Mouse (Mus musculus) lung, postnatal 0 days (tissue): ENCODE results near the gene Rdh5. TPM values are rescaled to one million over a fixed set of nuclear protein-coding genes. Genes with fewer than 3 reads are reported as not detected.

Experiments used
- ATAC-seq: fragments of 200-750 bp; cut with Nextera tagmentation; 2 replicates; pipeline ENCODE4 v1.8.0; 2017; ENCODE audit warnings: moderate library complexity
- DNase-seq: peaks from one replicate; pipeline ENCODE4 v3.0.0-alpha.2; 2016; ENCODE audit warnings: low spot score
- H3K27ac ChIP-seq: fragments of 300-500 bp; sonication (generic); 2 replicates; pipeline ENCODE4 v1.5.1; 2014; ENCODE audit warnings: antibody characterized with exemption, mild to moderate bottlenecking, low read length, mixed read lengths
- H3K27me3 ChIP-seq: fragments of 300-500 bp; sonication (generic); replicated peaks from 2 replicates; pipeline ENCODE4 v1.6.1; 2014; ENCODE audit warnings: low read length, mixed read lengths; ENCODE audit not compliant: insufficient read depth
- H3K36me3 ChIP-seq: fragments of 300-500 bp; sonication (generic); 2 replicates; pipeline ENCODE4 v1.6.1; 2014; ENCODE audit warnings: low read length, mixed read lengths; ENCODE audit not compliant: insufficient read depth
- H3K4me1 ChIP-seq: fragments of 300-500 bp; sonication (generic); 2 replicates; pipeline ENCODE4 v1.6.1; 2014; ENCODE audit warnings: antibody characterized with exemption, low read depth, low read length, mixed read lengths; ENCODE audit not compliant: insufficient read depth
- H3K4me2 ChIP-seq: fragments of 300-500 bp; sonication (generic); replicated peaks from 2 replicates; pipeline ENCODE4 v1.6.1; 2014; ENCODE audit warnings: low read depth, mild to moderate bottlenecking, low read length, moderate library complexity, mixed read lengths
- H3K4me3 ChIP-seq: fragments of 300-500 bp; sonication (generic); 2 replicates; pipeline ENCODE4 v1.5.1; 2014; ENCODE audit warnings: low read depth, low read length
- H3K9ac ChIP-seq: fragments of 300-500 bp; sonication (generic); replicated peaks from 2 replicates; pipeline ENCODE4 v1.6.1; 2014; ENCODE audit warnings: low read depth, mild to moderate bottlenecking
- H3K9me3 ChIP-seq: fragments of 300-500 bp; sonication (generic); 2 replicates; pipeline ENCODE4 v1.6.1; 2016; ENCODE audit warnings: low read length, mixed read lengths
- CTCF ChIP-seq: IDR thresholded peaks from 2 replicates; pipeline ENCODE4 v1.5.1; 2016; ENCODE audit warnings: antibody characterized with exemption, mild to moderate bottlenecking
- EP300 ChIP-seq: IDR thresholded peaks from 2 replicates; pipeline ENCODE4 v1.6.1; 2016; ENCODE audit warnings: antibody characterized with exemption, mild to moderate bottlenecking, control low read depth
- WGBS: fragments of 180-500 bp; shearing (Covaris S2); extraction: QIAGEN DNeasy Blood & Tissue Kit; methylation state at CpG from one replicate; pipeline ENCODE4 v1.1.7; 2014; 5-methylcytosine and 5-hydroxymethylcytosine counted together
- polyA plus RNA-seq: library from polyadenylated mRNA; unstranded; fragments of >200 nt; fragmentation: Nextera tagmentation; extraction: Ambion mirVana; gene quantifications from 2 replicates; pipeline ENCODE4 v1.2.1, GENCODE M21; 2015

Gene Rdh5
- polyA plus RNA-seq, 1 experiment from 2014 or later: 13.2 TPM

DNA sequence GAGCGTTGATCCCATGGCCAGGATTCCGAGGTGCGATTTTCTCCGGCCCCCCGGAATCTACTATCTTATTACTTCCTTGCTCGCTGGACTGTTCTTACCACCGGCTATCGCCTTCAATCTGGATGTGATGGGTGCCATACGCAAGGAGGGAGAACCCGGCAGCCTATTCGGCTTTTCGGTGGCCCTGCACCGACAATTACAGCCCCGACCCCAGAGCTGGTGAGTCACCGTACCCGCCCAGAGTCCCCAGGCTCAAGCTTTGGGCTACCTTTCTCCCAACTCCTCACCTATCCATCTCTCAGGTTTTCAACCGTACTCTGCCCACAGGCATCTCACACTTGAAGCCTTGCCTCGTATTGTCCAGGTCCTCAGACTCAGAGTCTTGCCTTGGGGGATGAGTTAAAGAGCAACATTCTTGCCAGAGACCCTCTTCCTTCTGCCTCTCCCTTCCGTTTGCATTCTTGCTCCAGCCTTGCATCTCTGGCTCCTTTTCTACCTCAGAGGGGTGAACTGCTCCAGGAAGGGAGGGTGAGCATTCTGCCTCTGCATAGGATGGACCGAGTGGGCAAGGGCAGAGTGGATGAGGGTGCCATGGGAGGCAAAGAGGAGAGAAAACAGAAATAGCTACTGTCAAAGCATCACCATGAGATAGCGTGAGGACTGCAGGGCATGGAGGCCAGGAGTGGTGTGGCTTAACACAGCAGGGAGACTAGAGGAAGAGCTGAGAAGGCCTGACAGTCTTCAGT lies 11.5 kb upstream of the Rdh5 start:
- Histone ChIP-seq H3K9me3 (no peaks in the 10 kb centered on the region), H3K4me3 (peak overlapping the region; percentile 37), H3K27ac (no peak overlapping the region), H3K27me3 (peaks cover 9% of the 10 kb centered on the region), H3K9ac (no peak overlapping the region; the same call in 1 of the 2 replicates), H3K36me3 (no peaks in the 10 kb centered on the region), H3K4me1 (peaks cover 9% of the 10 kb centered on the region; the same call in 1 of the 2 replicates), H3K4me2 (peak overlapping the region; percentile 57)
- 5% methylated on average over 20 of the region's 21 CpGs for WGBS
- DNase-seq (no peak), ATAC-seq (no peak)
- TF ChIP-seq EP300: no peak
- TF ChIP-seq CTCF: no peak

DNA sequence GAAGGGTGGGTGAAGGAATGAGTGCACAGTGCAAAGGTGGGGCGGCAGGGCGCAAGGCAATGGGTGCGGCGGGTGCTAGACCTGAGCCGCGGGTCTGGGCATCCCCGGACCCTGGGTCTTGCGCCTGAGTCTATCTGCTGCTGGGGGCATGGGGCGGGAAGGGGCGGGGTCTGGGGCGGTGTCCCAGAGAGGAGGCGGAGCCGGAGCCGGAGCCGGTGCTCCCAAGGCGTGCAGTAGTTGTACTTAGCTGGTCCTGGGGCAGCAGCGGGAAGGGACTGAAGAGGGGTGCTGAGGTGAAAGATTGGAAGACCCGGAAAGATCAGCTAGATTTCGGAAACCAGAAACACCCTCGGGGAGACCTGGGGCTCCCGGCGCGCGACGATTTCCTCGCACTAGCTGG lies 10.9 kb upstream of the Rdh5 start, which contains the start of gene Itga7:
Gene Itga7 (plus strand): TSS at position 245 of the 400 bp plus-strand sequence.
- H3K4me2 ChIP-seq: peak within 1 kb of the TSS; percentile 57
- no peak within 1 kb of the TSS; the same call in 1 of the 2 replicates for H3K9ac ChIP-seq
- H3K4me3 ChIP-seq: peak within 1 kb of the TSS; percentile 37
- H3K36me3 ChIP-seq: no peaks in the 10 kb centered on the region
- DNase-seq: peak; percentile 61
- no peak within 1 kb of the TSS for H3K27ac ChIP-seq
- no peaks in the 10 kb centered on the region for H3K9me3 ChIP-seq
- peaks cover 9% of the 10 kb centered on the region for H3K27me3 ChIP-seq
- peaks cover 12% of the 10 kb centered on the region; the same call in 1 of the 2 replicates for H3K4me1 ChIP-seq
- TF ChIP-seq CTCF (no peak), EP300 (no peak)
- peak; percentile 37 for ATAC-seq
- 0% methylated on average over 18 of the region's 26 CpGs for WGBS

GRCm38 (mm10) chr10:128931441-128931840 lies 8.8 kb upstream of the Rdh5 start:
- Histone ChIP-seq H3K27me3 (peaks cover 9% of the 10 kb centered on the region), H3K9ac (no peak overlapping the region), H3K9me3 (no peaks in the 10 kb centered on the region), H3K4me2 (no peak overlapping the region), H3K36me3 (no peaks in the 10 kb centered on the region), H3K4me3 (no peak overlapping the region), H3K4me1 (peaks cover 12% of the 10 kb centered on the region; the same call in 1 of the 2 replicates), H3K27ac (no peak overlapping the region)
- DNase-seq (no peak), ATAC-seq (no peak)
- TF ChIP-seq EP300 (no peak), CTCF (no peak)
- WGBS: 37% methylated on average over 2 of the region's 2 CpGs

GRCm38 (mm10) chr10:128929638-128930378 lies 7.1 kb upstream of the Rdh5 start:
- Histone ChIP-seq H3K4me2 (no peak overlapping the region), H3K27me3 (peaks cover 9% of the 10 kb centered on the region), H3K36me3 (no peaks in the 10 kb centered on the region), H3K9ac (no peak overlapping the region), H3K4me1 (peaks cover 8% of the 10 kb centered on the region; the same call in 1 of the 2 replicates), H3K4me3 (no peak overlapping the region), H3K9me3 (no peaks in the 10 kb centered on the region), H3K27ac (peak overlapping the region; percentile 15; the same call in 1 of the 2 replicates)
- WGBS: 34% methylated on average over 7 of the region's 7 CpGs
- TF ChIP-seq EP300 (peak; percentile 87), CTCF (no peak)
- peak; percentile 95 for ATAC-seq
- peak; percentile 86 for DNase-seq

DNA sequence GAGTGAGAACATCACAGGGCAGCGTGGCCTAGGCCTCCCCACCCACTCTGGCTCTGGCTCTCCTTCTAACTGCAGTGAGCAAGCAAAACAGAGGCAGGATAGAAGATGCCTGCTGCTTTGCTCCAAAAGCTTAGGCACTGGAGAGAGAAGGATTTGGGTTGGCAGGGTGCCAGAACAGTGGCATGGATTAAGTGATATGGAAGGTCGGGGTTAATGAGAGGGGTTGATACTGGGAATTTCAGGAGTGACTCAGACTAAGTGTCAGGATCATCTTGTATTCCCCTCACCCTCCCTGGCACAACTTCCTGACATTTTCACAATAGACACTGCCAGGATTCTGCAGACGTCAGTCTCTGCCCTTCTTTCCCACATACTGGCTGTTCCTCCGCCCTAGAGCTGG lies 5.7 kb upstream of the Rdh5 start:
- no peak for TF ChIP-seq CTCF
- no peak for TF ChIP-seq EP300
- no peak for ATAC-seq
- WGBS: 26% methylated on average over 4 of the region's 4 CpGs
- no peaks in the 10 kb centered on the region for H3K9me3 ChIP-seq
- peaks cover 12% of the 10 kb centered on the region; the same call in 1 of the 2 replicates for H3K4me1 ChIP-seq
- H3K36me3 ChIP-seq: no peaks in the 10 kb centered on the region
- peaks cover 4% of the 10 kb centered on the region; the same call in 1 of the 2 replicates for H3K27me3 ChIP-seq
- no peak overlapping the region for H3K4me3 ChIP-seq
- DNase-seq: no peak
- H3K9ac ChIP-seq: no peak overlapping the region
- H3K27ac ChIP-seq: no peak overlapping the region
- H3K4me2 ChIP-seq: no peak overlapping the region

DNA sequence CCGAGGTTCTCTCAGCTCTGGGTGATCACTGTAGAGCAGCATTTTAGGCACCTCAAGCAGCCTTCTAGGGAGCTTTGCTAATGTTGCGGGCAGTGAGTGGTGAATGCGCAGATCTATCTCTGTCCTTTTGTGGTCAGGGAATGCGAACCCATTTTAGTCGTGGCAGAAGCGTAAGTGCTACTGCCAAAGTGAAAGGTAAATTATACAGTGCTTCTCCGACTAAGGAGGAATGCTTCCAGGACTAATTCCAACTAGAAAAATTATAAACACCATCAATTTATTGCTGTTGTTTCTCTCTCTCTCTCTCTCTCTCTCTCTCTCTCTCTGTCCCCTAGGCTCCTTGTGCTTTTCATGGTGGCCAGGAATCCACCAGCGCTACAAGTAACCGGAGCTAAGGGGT lies 1.2 kb upstream of the Rdh5 start, which contains the start of gene Bloc1s1:
Gene Bloc1s1 (minus strand): TSS at position 101 of the 400 bp plus-strand sequence.
- Histone ChIP-seq H3K4me1 (peaks cover 20% of the 10 kb centered on the region; the same call in 1 of the 2 replicates), H3K9ac (peak within 1 kb of the TSS; percentile 65)
- no peak for ATAC-seq

More for the DNA sequence above, 1.2 kb upstream of the Rdh5 start, which contains the start of gene Bloc1s1:
- peaks cover 3% of the 10 kb centered on the region; the same call in 1 of the 2 replicates for H3K36me3 ChIP-seq
- H3K4me2 ChIP-seq: peak within 1 kb of the TSS; percentile 67
- 58% methylated on average over 9 of the region's 9 CpGs for WGBS
- H3K4me3 ChIP-seq: peak within 1 kb of the TSS; percentile 62
- no peaks in the 10 kb centered on the region for H3K9me3 ChIP-seq
- no peak for DNase-seq
- H3K27ac ChIP-seq: peak within 1 kb of the TSS; percentile 92
- H3K27me3 ChIP-seq: no peaks in the 10 kb centered on the region
- no peak for TF ChIP-seq CTCF
- no peak for TF ChIP-seq EP300
